Mouse (Mus musculus): Measurements from ENCODE around the gene Pik3ca. TPM values are rescaled to one million over a fixed set of nuclear protein-coding genes. Genes with fewer than 3 reads are reported as not detected.
A peak's percentile ranks its signal among the peaks of the same experiment; 100 is the strongest.

The Pik3ca gene
- polyA plus RNA-seq, 1 experiment from 2014 or later, result 14.1 TPM

DNA sequence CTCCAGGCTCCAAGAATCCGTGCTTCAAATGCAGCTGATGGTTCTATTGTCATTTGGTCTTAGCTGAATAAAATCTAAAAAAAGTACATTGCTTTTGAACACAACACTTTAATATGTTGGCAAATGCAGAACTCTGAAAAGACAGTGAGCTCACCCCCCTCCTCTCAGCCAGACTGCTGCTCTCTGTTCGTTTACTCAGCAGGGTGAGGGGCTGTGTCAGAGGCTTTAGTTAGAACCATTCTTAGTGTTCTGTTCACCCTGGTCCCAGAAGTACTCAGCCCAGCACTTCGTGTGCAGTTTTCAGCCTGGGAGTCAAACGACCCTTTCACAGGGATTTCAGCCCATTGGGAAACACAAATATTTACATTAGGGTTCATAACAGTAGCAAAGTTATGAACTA, 70.9 kb downstream of the Pik3ca start:
- no peaks in the 10 kb centered on the region for H3K4me1 ChIP-seq (replicated peaks; ENCODE audit: control insufficient read depth, insufficient read depth, low read length)
- H3K4me2 ChIP-seq (ENCODE audit: low read length), result no peak overlapping the region
- H3K4me3 ChIP-seq (replicated peaks; ENCODE audit: low read length), result no peak overlapping the region
- H3K9ac ChIP-seq (replicated peaks; ENCODE audit: low read depth, low read length), result no peak overlapping the region
- peaks cover 3% of the 10 kb centered on the region for H3K36me3 ChIP-seq (ENCODE audit: control insufficient read depth, insufficient read depth)
- ATAC-seq, result no peak
- 69% methylated on average over 4 of the region's 4 CpGs for WGBS
- H3K27ac ChIP-seq (ENCODE audit: low read length), result no peak overlapping the region
- H3K9me3 ChIP-seq (ENCODE audit: control insufficient read depth, low read length), result no peaks in the 10 kb centered on the region
- H3K27me3 ChIP-seq (replicated peaks; ENCODE audit: control insufficient read depth, insufficient read depth, low read length), result no peaks in the 10 kb centered on the region

DNA sequence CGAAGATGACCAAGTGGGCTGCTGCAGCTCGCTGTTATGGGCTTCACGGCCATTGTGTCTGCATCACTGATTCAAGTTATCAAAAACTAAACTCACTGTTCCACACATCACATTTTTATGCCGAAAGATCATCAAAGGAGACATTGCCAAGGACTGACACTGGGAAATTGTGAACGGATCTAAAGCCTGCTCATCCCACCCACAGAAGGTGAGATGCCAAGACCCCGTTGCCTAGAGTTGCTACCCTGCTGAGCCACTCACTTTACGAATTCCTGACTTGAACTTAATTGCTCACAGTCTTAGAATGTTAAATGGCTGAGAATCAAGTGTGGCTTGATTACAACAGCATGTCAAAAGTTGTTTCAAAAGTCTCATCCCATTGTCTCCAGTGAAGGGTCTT, 73.0 kb downstream of the Pik3ca start:
- no peaks in the 10 kb centered on the region for H3K9me3 ChIP-seq (ENCODE audit: control insufficient read depth, low read length)
- no peak for ATAC-seq
- no peak overlapping the region for H3K4me3 ChIP-seq (replicated peaks; ENCODE audit: low read length)
- H3K36me3 ChIP-seq (ENCODE audit: control insufficient read depth, insufficient read depth), result no peaks in the 10 kb centered on the region
- H3K27me3 ChIP-seq (replicated peaks; ENCODE audit: control insufficient read depth, insufficient read depth, low read length), result no peaks in the 10 kb centered on the region
- H3K4me1 ChIP-seq (replicated peaks; ENCODE audit: control insufficient read depth, insufficient read depth, low read length), result no peaks in the 10 kb centered on the region
- H3K27ac ChIP-seq (ENCODE audit: low read length), result no peak overlapping the region
- no peak overlapping the region for H3K9ac ChIP-seq (replicated peaks; ENCODE audit: low read depth, low read length)
- 74% methylated on average over 7 of the region's 7 CpGs for WGBS
- no peak overlapping the region for H3K4me2 ChIP-seq (ENCODE audit: low read length)

DNA sequence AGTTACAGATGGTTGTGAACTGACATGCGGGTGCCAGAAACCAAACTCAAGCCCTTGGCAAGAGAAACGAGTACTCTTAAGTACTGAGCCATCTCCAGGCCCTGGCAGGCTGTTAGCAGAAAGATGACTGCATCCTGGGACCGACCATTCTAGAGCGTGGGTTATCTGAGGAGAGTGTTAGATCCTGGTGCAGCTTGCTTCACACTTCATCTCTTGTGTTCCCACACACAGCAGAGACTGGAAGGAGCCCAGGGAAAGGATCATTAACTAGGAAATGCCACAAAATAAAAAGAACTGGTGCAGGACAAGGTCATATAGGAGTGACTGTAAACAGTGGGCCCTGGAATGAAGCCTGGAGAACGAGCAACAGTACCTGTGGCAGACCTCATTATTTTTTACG, 73.6 kb downstream of the Pik3ca start:
- no peak overlapping the region for H3K4me2 ChIP-seq (ENCODE audit: low read length)
- 0 out of 2 replicates have a peak, but pooled peaks have one; percentile 11 for ATAC-seq
- no peak overlapping the region for H3K9ac ChIP-seq (replicated peaks; ENCODE audit: low read depth, low read length)

DNA sequence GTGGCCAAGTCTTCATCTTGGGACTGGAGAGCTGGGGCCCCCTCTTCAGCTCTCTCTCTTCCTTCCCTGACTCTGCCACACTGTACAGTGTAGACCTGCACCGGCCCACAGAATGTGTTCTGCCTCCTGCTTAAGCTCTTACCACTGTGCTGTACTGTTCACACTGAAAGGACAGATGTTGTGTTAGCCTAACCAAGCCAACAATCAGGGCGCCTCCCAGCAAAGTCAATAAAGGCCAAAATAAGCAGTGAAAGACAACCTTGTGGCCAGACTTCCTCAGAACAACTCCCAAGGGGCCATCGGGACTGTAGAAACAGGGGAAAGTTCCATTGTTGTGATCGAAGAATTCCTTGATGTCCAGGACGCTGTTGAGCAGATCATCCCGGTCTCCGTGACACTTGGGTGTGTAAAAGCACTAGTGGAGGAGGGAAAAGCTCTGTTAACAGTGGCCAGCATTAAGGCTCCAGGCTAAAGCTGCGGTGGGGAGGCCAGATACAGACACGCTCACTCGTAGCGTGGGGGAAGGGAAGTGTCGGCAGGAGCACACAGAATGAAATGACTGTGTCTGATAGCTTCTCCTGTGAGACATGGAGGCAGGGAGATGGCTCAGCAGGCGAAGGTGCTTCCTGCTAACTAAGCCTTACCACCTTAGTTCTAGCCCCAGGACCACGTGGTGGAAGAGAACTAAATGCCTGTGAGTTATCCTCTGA, 74.9 kb downstream of the Pik3ca start:
- no peak; the same call in 1 of the 2 replicates for ATAC-seq
- Histone ChIP-seq H3K9ac (replicated peaks; ENCODE audit: low read depth, low read length) (no peak overlapping the region), H3K36me3 (ENCODE audit: control insufficient read depth, insufficient read depth) (no peaks in the 10 kb centered on the region), H3K9me3 (ENCODE audit: control insufficient read depth, low read length) (no peaks in the 10 kb centered on the region), H3K27me3 (replicated peaks; ENCODE audit: control insufficient read depth, insufficient read depth, low read length) (no peaks in the 10 kb centered on the region), H3K4me1 (replicated peaks; ENCODE audit: control insufficient read depth, insufficient read depth, low read length) (no peaks in the 10 kb centered on the region), H3K27ac (ENCODE audit: low read length) (no peak overlapping the region), H3K4me3 (replicated peaks; ENCODE audit: low read length) (no peak overlapping the region), H3K4me2 (ENCODE audit: low read length) (no peak overlapping the region)
- 83% methylated on average over 14 of the region's 14 CpGs for WGBS

More for the DNA sequence above, 73.6 kb downstream of the Pik3ca start:
- no peaks in the 10 kb centered on the region for H3K9me3 ChIP-seq (ENCODE audit: control insufficient read depth, low read length)
- no peak overlapping the region for H3K27ac ChIP-seq (ENCODE audit: low read length)
- no peaks in the 10 kb centered on the region for H3K36me3 ChIP-seq (ENCODE audit: control insufficient read depth, insufficient read depth)
- no peak overlapping the region for H3K4me3 ChIP-seq (replicated peaks; ENCODE audit: low read length)
- 77% methylated on average over 6 of the region's 6 CpGs for WGBS
- no peaks in the 10 kb centered on the region for H3K4me1 ChIP-seq (replicated peaks; ENCODE audit: control insufficient read depth, insufficient read depth, low read length)
- no peaks in the 10 kb centered on the region for H3K27me3 ChIP-seq (replicated peaks; ENCODE audit: control insufficient read depth, insufficient read depth, low read length)

DNA sequence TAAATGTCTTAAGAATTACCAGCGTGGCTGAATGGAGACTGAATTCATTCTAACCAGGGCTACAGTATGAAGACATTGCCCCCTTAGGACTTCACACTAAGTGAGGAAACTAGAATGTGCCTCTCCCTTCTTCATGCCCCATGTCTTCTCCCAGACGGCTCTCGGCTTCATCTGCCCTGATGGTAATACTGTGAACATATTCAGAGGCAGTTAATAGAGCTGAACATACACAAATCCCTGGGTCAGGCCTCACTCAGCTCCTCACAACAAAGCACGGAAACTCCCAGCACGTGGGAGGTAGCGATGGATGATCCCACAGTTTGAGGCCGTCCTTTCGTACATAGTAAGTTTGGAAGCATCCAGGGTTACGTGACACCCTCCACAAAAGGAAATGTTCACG, 75.7 kb downstream of the Pik3ca start:
- Histone ChIP-seq H3K9ac (replicated peaks; ENCODE audit: low read depth, low read length) (no peak overlapping the region), H3K27ac (ENCODE audit: low read length) (no peak overlapping the region), H3K27me3 (replicated peaks; ENCODE audit: control insufficient read depth, insufficient read depth, low read length) (no peaks in the 10 kb centered on the region), H3K4me3 (replicated peaks; ENCODE audit: low read length) (no peak overlapping the region), H3K4me2 (ENCODE audit: low read length) (no peak overlapping the region), H3K36me3 (ENCODE audit: control insufficient read depth, insufficient read depth) (no peaks in the 10 kb centered on the region), H3K4me1 (replicated peaks; ENCODE audit: control insufficient read depth, insufficient read depth, low read length) (no peaks in the 10 kb centered on the region), H3K9me3 (ENCODE audit: control insufficient read depth, low read length) (no peaks in the 10 kb centered on the region)
- ATAC-seq, result no peak
- 88% methylated on average over 10 of the region's 10 CpGs for WGBS

DNA sequence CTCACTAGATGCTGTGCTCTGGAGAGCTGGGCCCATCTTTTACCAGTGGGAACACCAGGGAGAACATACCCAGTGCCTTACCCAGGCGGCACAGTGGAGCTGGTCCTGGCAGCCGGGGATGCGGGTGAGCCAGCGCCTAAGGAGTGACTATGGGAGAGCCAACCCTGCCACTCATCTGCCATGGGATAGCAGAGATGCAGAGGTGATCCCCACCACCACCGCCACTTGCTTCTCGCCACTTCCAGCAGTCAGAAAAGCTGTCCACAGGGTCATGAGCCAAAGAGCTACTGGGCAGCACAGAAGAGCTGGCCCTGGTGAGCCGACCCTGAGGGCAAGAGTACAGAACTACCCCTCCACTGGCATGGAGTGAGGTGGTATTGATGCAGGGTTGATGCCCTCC, 82.5 kb downstream of the Pik3ca start:
- H3K27me3 ChIP-seq (replicated peaks; ENCODE audit: control insufficient read depth, insufficient read depth, low read length), result no peaks in the 10 kb centered on the region
- WGBS, result 88% methylated on average over 7 of the region's 7 CpGs
- H3K36me3 ChIP-seq (ENCODE audit: control insufficient read depth, insufficient read depth), result no peaks in the 10 kb centered on the region
- H3K4me2 ChIP-seq (ENCODE audit: low read length), result no peak overlapping the region
- no peak overlapping the region for H3K27ac ChIP-seq (ENCODE audit: low read length)
- no peak overlapping the region for H3K9ac ChIP-seq (replicated peaks; ENCODE audit: low read depth, low read length)
- H3K4me1 ChIP-seq (replicated peaks; ENCODE audit: control insufficient read depth, insufficient read depth, low read length), result no peaks in the 10 kb centered on the region
- ATAC-seq, result no peak
- no peaks in the 10 kb centered on the region for H3K9me3 ChIP-seq (ENCODE audit: control insufficient read depth, low read length)
- H3K4me3 ChIP-seq (replicated peaks; ENCODE audit: low read length), result no peak overlapping the region

DNA sequence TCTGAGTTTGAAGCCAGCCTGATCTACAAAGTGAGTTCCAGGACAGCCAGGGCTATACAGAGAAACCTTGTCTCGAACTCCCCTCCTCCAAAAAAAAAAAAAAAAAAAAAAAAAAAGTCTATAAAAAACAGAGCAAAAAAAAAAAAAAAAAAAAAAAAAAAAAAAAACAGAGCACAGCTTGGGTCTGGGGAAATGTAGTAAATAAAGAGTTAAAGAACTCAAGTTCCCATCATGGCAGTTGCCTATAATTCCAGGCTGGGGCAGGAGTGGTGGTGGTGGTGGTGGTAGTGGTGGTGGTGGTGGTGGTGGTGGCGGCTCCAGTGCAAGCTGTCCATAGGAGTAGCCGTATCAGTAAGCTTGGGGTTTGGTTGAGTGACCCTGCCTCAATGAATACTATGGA, 85.6 kb downstream of the Pik3ca start:
- H3K36me3 ChIP-seq (ENCODE audit: control insufficient read depth, insufficient read depth), result no peaks in the 10 kb centered on the region
- no peak overlapping the region for H3K4me3 ChIP-seq (replicated peaks; ENCODE audit: low read length)
- H3K9me3 ChIP-seq (ENCODE audit: control insufficient read depth, low read length), result no peaks in the 10 kb centered on the region
- no peak overlapping the region for H3K4me2 ChIP-seq (ENCODE audit: low read length)
- no peak overlapping the region for H3K27ac ChIP-seq (ENCODE audit: low read length)
- H3K4me1 ChIP-seq (replicated peaks; ENCODE audit: control insufficient read depth, insufficient read depth, low read length), result no peaks in the 10 kb centered on the region
- 90% methylated on average over 3 of the region's 3 CpGs for WGBS
- H3K27me3 ChIP-seq (replicated peaks; ENCODE audit: control insufficient read depth, insufficient read depth, low read length), result no peaks in the 10 kb centered on the region
- ATAC-seq, result no peak
- no peak overlapping the region for H3K9ac ChIP-seq (replicated peaks; ENCODE audit: low read depth, low read length)

DNA sequence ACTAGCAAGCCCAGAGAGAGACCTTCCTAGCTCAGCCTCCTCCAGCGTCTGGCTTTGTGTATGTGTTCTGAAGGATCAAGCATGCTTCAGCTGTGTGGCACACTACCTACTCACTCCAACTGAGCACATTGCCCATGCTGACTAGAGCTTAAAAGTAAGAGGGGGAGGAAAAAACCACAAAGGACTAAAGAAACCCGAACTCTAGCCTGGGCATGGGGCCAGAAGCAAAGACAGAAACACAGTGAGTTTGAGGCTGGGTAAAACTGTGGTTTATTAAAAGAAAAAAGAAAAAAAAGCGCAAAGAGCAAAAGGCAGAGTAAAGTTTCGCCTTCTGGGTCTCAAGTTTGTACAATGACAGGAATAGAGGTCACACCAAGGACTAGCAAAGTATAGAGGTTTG, 89.1 kb downstream of the Pik3ca start:
- Histone ChIP-seq H3K9ac (replicated peaks; ENCODE audit: low read depth, low read length) (no peak overlapping the region), H3K36me3 (ENCODE audit: control insufficient read depth, insufficient read depth) (no peaks in the 10 kb centered on the region), H3K4me3 (replicated peaks; ENCODE audit: low read length) (no peak overlapping the region), H3K4me1 (replicated peaks; ENCODE audit: control insufficient read depth, insufficient read depth, low read length) (no peaks in the 10 kb centered on the region), H3K9me3 (ENCODE audit: control insufficient read depth, low read length) (no peaks in the 10 kb centered on the region), H3K4me2 (ENCODE audit: low read length) (no peak overlapping the region), H3K27ac (ENCODE audit: low read length) (no peak overlapping the region), H3K27me3 (replicated peaks; ENCODE audit: control insufficient read depth, insufficient read depth, low read length) (no peaks in the 10 kb centered on the region)
- ATAC-seq, result no peak
- 73% methylated on average over 4 of the region's 4 CpGs for WGBS

DNA sequence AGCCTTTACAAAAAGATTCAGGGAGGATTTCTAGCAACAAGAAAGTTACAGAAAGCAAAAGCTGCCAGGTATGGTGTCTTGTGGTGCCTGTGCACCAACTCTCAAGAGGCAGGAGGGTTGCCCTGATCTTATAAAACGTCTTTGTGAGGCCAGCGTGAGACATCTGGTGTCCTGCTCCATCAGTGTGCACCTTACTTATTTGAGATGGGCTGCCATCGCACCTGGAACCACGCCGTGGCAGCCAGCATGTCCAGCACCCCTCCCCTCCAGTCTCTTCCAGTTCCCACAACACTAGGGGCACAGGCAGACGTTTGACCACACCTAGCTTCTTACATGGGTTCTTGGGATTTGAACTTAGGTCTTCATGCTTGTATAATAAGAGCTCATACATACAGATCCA, 90.7 kb downstream of the Pik3ca start:
- 82% methylated on average over 6 of the region's 6 CpGs for WGBS
- no peak for ATAC-seq

More for the DNA sequence above, 90.7 kb downstream of the Pik3ca start:
- Histone ChIP-seq H3K4me3 (replicated peaks; ENCODE audit: low read length) (no peak overlapping the region), H3K9ac (replicated peaks; ENCODE audit: low read depth, low read length) (no peak overlapping the region), H3K27me3 (replicated peaks; ENCODE audit: control insufficient read depth, insufficient read depth, low read length) (no peaks in the 10 kb centered on the region), H3K27ac (ENCODE audit: low read length) (no peak overlapping the region), H3K36me3 (ENCODE audit: control insufficient read depth, insufficient read depth) (no peaks in the 10 kb centered on the region), H3K4me2 (ENCODE audit: low read length) (no peak overlapping the region), H3K9me3 (ENCODE audit: control insufficient read depth, low read length) (no peaks in the 10 kb centered on the region), H3K4me1 (replicated peaks; ENCODE audit: control insufficient read depth, insufficient read depth, low read length) (no peaks in the 10 kb centered on the region)
